Mouse (Mus musculus) lung, postnatal 0 days (tissue): ENCODE data around the gene Tjp2. TPM values are rescaled to one million over a fixed set of nuclear protein-coding genes. Genes with fewer than 3 reads are reported as not detected.

Experiments used
- ATAC-seq: fragments of 200-750 bp; cut with Nextera tagmentation; 2 replicates; pipeline ENCODE4 v1.8.0; 2017; ENCODE audit warnings: moderate library complexity
- DNase-seq: peaks from one replicate; pipeline ENCODE4 v3.0.0-alpha.2; 2016; ENCODE audit warnings: low spot score
- H3K27ac ChIP-seq: fragments of 300-500 bp; sonication (generic); 2 replicates; pipeline ENCODE4 v1.5.1; 2014; ENCODE audit warnings: antibody characterized with exemption, mild to moderate bottlenecking, low read length, mixed read lengths
- H3K27me3 ChIP-seq: fragments of 300-500 bp; sonication (generic); replicated peaks from 2 replicates; pipeline ENCODE4 v1.6.1; 2014; ENCODE audit warnings: low read length, mixed read lengths; ENCODE audit not compliant: insufficient read depth
- H3K36me3 ChIP-seq: fragments of 300-500 bp; sonication (generic); 2 replicates; pipeline ENCODE4 v1.6.1; 2014; ENCODE audit warnings: low read length, mixed read lengths; ENCODE audit not compliant: insufficient read depth
- H3K4me1 ChIP-seq: fragments of 300-500 bp; sonication (generic); 2 replicates; pipeline ENCODE4 v1.6.1; 2014; ENCODE audit warnings: antibody characterized with exemption, low read depth, low read length, mixed read lengths; ENCODE audit not compliant: insufficient read depth
- H3K4me2 ChIP-seq: fragments of 300-500 bp; sonication (generic); replicated peaks from 2 replicates; pipeline ENCODE4 v1.6.1; 2014; ENCODE audit warnings: low read depth, mild to moderate bottlenecking, low read length, moderate library complexity, mixed read lengths
- H3K4me3 ChIP-seq: fragments of 300-500 bp; sonication (generic); 2 replicates; pipeline ENCODE4 v1.5.1; 2014; ENCODE audit warnings: low read depth, low read length
- H3K9ac ChIP-seq: fragments of 300-500 bp; sonication (generic); replicated peaks from 2 replicates; pipeline ENCODE4 v1.6.1; 2014; ENCODE audit warnings: low read depth, mild to moderate bottlenecking
- H3K9me3 ChIP-seq: fragments of 300-500 bp; sonication (generic); 2 replicates; pipeline ENCODE4 v1.6.1; 2016; ENCODE audit warnings: low read length, mixed read lengths
- CTCF ChIP-seq: IDR thresholded peaks from 2 replicates; pipeline ENCODE4 v1.5.1; 2016; ENCODE audit warnings: antibody characterized with exemption, mild to moderate bottlenecking
- EP300 ChIP-seq: IDR thresholded peaks from 2 replicates; pipeline ENCODE4 v1.6.1; 2016; ENCODE audit warnings: antibody characterized with exemption, mild to moderate bottlenecking, control low read depth
- WGBS: fragments of 180-500 bp; shearing (Covaris S2); extraction: QIAGEN DNeasy Blood & Tissue Kit; methylation state at CpG from one replicate; pipeline ENCODE4 v1.1.7; 2014; 5-methylcytosine and 5-hydroxymethylcytosine counted together
- polyA plus RNA-seq: library from polyadenylated mRNA; unstranded; fragments of >200 nt; fragmentation: Nextera tagmentation; extraction: Ambion mirVana; gene quantifications from 2 replicates; pipeline ENCODE4 v1.2.1, GENCODE M21; 2015

Tjp2 gene
- polyA plus RNA-seq, 1 experiment from 2014 or later: 37.8 TPM

GRCm38 (mm10) chr19:24153266-24154023 is 71.4 kb downstream of the Tjp2 start:
- Histone ChIP-seq H3K4me1 (no peaks in the 10 kb centered on the region; the same call in 1 of the 2 replicates), H3K27ac (no peak overlapping the region), H3K27me3 (no peaks in the 10 kb centered on the region), H3K9me3 (no peaks in the 10 kb centered on the region), H3K4me2 (no peak overlapping the region), H3K9ac (no peak overlapping the region), H3K36me3 (no peaks in the 10 kb centered on the region), H3K4me3 (no peak overlapping the region)
- ATAC-seq: peak; percentile 43; the same call in 1 of the 2 replicates
- DNase-seq: peak; percentile 86
- WGBS: 46% methylated on average over 9 of the region's 9 CpGs
- TF ChIP-seq CTCF (peak; percentile 78), EP300 (0 out of 2 replicates have a peak, but pooled peaks have one; percentile 24)

- Histone ChIP-seq H3K9ac (no peak overlapping the region), H3K4me1 (no peaks in the 10 kb centered on the region), H3K36me3 (no peaks in the 10 kb centered on the region), H3K27me3 (no peaks in the 10 kb centered on the region), H3K4me2 (no peak overlapping the region), H3K4me3 (no peak overlapping the region), H3K27ac (no peak overlapping the region), H3K9me3 (no peaks in the 10 kb centered on the region)
- DNase-seq: no peak
- no peak for TF ChIP-seq EP300
- TF ChIP-seq CTCF: no peak
- ATAC-seq: no peak
- WGBS: 81% methylated on average over 7 of the region's 7 CpGs
Measured at GRCm38 (mm10) chr19:24144009-24144408, 80.8 kb downstream of the Tjp2 start.

- Histone ChIP-seq H3K9me3 (no peaks in the 10 kb centered on the region), H3K9ac (no peak overlapping the region), H3K4me2 (no peak overlapping the region), H3K27me3 (no peaks in the 10 kb centered on the region), H3K27ac (no peak overlapping the region), H3K4me3 (no peak overlapping the region), H3K36me3 (no peaks in the 10 kb centered on the region), H3K4me1 (no peaks in the 10 kb centered on the region)
- no peak for DNase-seq
- no peak for ATAC-seq
- TF ChIP-seq EP300 (no peak), CTCF (no peak)
- 70% methylated on average over 12 of the region's 12 CpGs for WGBS
Measured at GRCm38 (mm10) chr19:24142621-24143061, 82.2 kb downstream of the Tjp2 start.

GRCm38 (mm10) chr19:24140298-24140697 is 84.5 kb downstream of the Tjp2 start:
- H3K4me1 ChIP-seq: no peaks in the 10 kb centered on the region
- H3K4me2 ChIP-seq: no peak overlapping the region
- H3K36me3 ChIP-seq: 0 out of 2 replicates have a peak, but pooled peaks cover 6% of the 10 kb centered on the region
- TF ChIP-seq CTCF (no peak), EP300 (no peak)
- WGBS: 64% methylated on average over 3 of the region's 3 CpGs
- H3K27ac ChIP-seq: no peak overlapping the region
- H3K9me3 ChIP-seq: no peaks in the 10 kb centered on the region
- no peak for DNase-seq
- no peak for ATAC-seq
- no peak overlapping the region for H3K9ac ChIP-seq
- H3K27me3 ChIP-seq: no peaks in the 10 kb centered on the region
- no peak overlapping the region for H3K4me3 ChIP-seq

- Histone ChIP-seq H3K4me3 (no peak overlapping the region), H3K9me3 (no peaks in the 10 kb centered on the region), H3K4me2 (no peak overlapping the region), H3K9ac (no peak overlapping the region), H3K27me3 (no peaks in the 10 kb centered on the region), H3K27ac (no peak overlapping the region), H3K4me1 (no peaks in the 10 kb centered on the region), H3K36me3 (0 out of 2 replicates have a peak, but pooled peaks cover 6% of the 10 kb centered on the region)
- DNase-seq (no peak), ATAC-seq (no peak)
- no peak for TF ChIP-seq CTCF
- no peak for TF ChIP-seq EP300
- 70% methylated on average over 4 of the region's 4 CpGs for WGBS
Measured at GRCm38 (mm10) chr19:24137392-24137791, 87.4 kb downstream of the Tjp2 start.

- peaks cover 27% of the 10 kb centered on the region for H3K36me3 ChIP-seq
- DNase-seq (no peak), ATAC-seq (no peak)
- no peaks in the 10 kb centered on the region for H3K4me1 ChIP-seq
- H3K27ac ChIP-seq: no peak overlapping the region
- TF ChIP-seq CTCF: no peak
- no peak for TF ChIP-seq EP300
- WGBS: 42% methylated on average over 10 of the region's 10 CpGs
- no peaks in the 10 kb centered on the region for H3K9me3 ChIP-seq
- H3K4me3 ChIP-seq: peak overlapping the region; percentile 25; the same call in 1 of the 2 replicates
- H3K9ac ChIP-seq: no peak overlapping the region; the same call in 1 of the 2 replicates
- H3K4me2 ChIP-seq: peak overlapping the region; percentile 39
- H3K27me3 ChIP-seq: no peaks in the 10 kb centered on the region
Measured at GRCm38 (mm10) chr19:24134991-24135390, 89.8 kb downstream of the Tjp2 start.
